Mouse (Mus musculus): Measurements from ENCODE around the gene Lrrc43. TPM values are rescaled to one million over a fixed set of nuclear protein-coding genes. Genes with fewer than 3 reads are reported as not detected.

The Lrrc43 gene
- polyA plus RNA-seq, 1 experiment from 2014 or later, result not detected

GRCm38 (mm10) chr5:123461420-123461819 is 27.7 kb upstream of the Lrrc43 start:
- 55% methylated on average over 5 of the region's 5 CpGs for WGBS
- no peaks in the 10 kb centered on the region for H3K36me3 ChIP-seq (replicated peaks; ENCODE audit: control insufficient read depth, insufficient read depth, low read depth, low read length)
- H3K4me3 ChIP-seq (ENCODE audit: low read depth, low read length), result no peak overlapping the region
- H3K27ac ChIP-seq (replicated peaks; ENCODE audit: low read depth, low read length), result no peak overlapping the region
- ATAC-seq (replicated peaks; ENCODE audit: insufficient number of reproducible peaks, low FRiP score, low TSS enrichment, low read depth), result no peak
- DNase-seq (ENCODE audit: low spot score), result no peak
- H3K4me2 ChIP-seq (ENCODE audit: low read depth, low read length), result no peak overlapping the region
- no peaks in the 10 kb centered on the region for H3K9me3 ChIP-seq (replicated peaks; ENCODE audit: control insufficient read depth, low read length)
- no peaks in the 10 kb centered on the region for H3K4me1 ChIP-seq (ENCODE audit: control insufficient read depth, insufficient read depth, low read length)
- no peak overlapping the region for H3K9ac ChIP-seq (replicated peaks; ENCODE audit: low read length)
- H3K27me3 ChIP-seq (ENCODE audit: control insufficient read depth, insufficient read depth, low read length), result no peaks in the 10 kb centered on the region

- no peak overlapping the region for H3K4me3 ChIP-seq (ENCODE audit: low read depth, low read length)
- no peak for DNase-seq (ENCODE audit: low spot score)
- WGBS, result 87% methylated on average over 1 of the region's 1 CpGs
- no peak overlapping the region for H3K4me2 ChIP-seq (ENCODE audit: low read depth, low read length)
- no peaks in the 10 kb centered on the region for H3K4me1 ChIP-seq (ENCODE audit: control insufficient read depth, insufficient read depth, low read length)
- H3K27ac ChIP-seq (replicated peaks; ENCODE audit: low read depth, low read length), result no peak overlapping the region
- H3K36me3 ChIP-seq (replicated peaks; ENCODE audit: control insufficient read depth, insufficient read depth, low read depth, low read length), result no peaks in the 10 kb centered on the region
- H3K27me3 ChIP-seq (ENCODE audit: control insufficient read depth, insufficient read depth, low read length), result no peaks in the 10 kb centered on the region
- H3K9ac ChIP-seq (replicated peaks; ENCODE audit: low read length), result no peak overlapping the region
- no peaks in the 10 kb centered on the region for H3K9me3 ChIP-seq (replicated peaks; ENCODE audit: control insufficient read depth, low read length)
- ATAC-seq (replicated peaks; ENCODE audit: insufficient number of reproducible peaks, low FRiP score, low TSS enrichment, low read depth), result no peak
Measured at GRCm38 (mm10) chr5:123464638-123465037, 24.5 kb upstream of the Lrrc43 start.

- ATAC-seq (replicated peaks; ENCODE audit: insufficient number of reproducible peaks, low FRiP score, low TSS enrichment, low read depth) (no peak), DNase-seq (ENCODE audit: low spot score) (peak; percentile 4)
- H3K4me3 ChIP-seq (ENCODE audit: low read depth, low read length), result no peak overlapping the region
- no peaks in the 10 kb centered on the region for H3K36me3 ChIP-seq (replicated peaks; ENCODE audit: control insufficient read depth, insufficient read depth, low read depth, low read length)
- no peak overlapping the region for H3K9ac ChIP-seq (replicated peaks; ENCODE audit: low read length)
- no peak overlapping the region; the same call in 1 of the 2 replicates for H3K27ac ChIP-seq (replicated peaks; ENCODE audit: low read depth, low read length)
- no peak overlapping the region for H3K4me2 ChIP-seq (ENCODE audit: low read depth, low read length)
- H3K4me1 ChIP-seq (ENCODE audit: control insufficient read depth, insufficient read depth, low read length), result no peaks in the 10 kb centered on the region
- H3K27me3 ChIP-seq (ENCODE audit: control insufficient read depth, insufficient read depth, low read length), result no peaks in the 10 kb centered on the region
- no peaks in the 10 kb centered on the region for H3K9me3 ChIP-seq (replicated peaks; ENCODE audit: control insufficient read depth, low read length)
- 56% methylated on average over 10 of the region's 10 CpGs for WGBS
Measured at GRCm38 (mm10) chr5:123470784-123471400, 18.2 kb upstream of the Lrrc43 start.

GRCm38 (mm10) chr5:123473817-123474216 is 15.3 kb upstream of the Lrrc43 start:
- Histone ChIP-seq H3K9ac (replicated peaks; ENCODE audit: low read length) (no peak overlapping the region), H3K4me1 (ENCODE audit: control insufficient read depth, insufficient read depth, low read length) (no peaks in the 10 kb centered on the region), H3K36me3 (replicated peaks; ENCODE audit: control insufficient read depth, insufficient read depth, low read depth, low read length) (no peaks in the 10 kb centered on the region), H3K27ac (replicated peaks; ENCODE audit: low read depth, low read length) (no peak overlapping the region), H3K4me2 (ENCODE audit: low read depth, low read length) (no peak overlapping the region), H3K4me3 (ENCODE audit: low read depth, low read length) (no peak overlapping the region), H3K9me3 (replicated peaks; ENCODE audit: control insufficient read depth, low read length) (no peaks in the 10 kb centered on the region), H3K27me3 (ENCODE audit: control insufficient read depth, insufficient read depth, low read length) (no peaks in the 10 kb centered on the region)
- DNase-seq (ENCODE audit: low spot score), result no peak
- ATAC-seq (replicated peaks; ENCODE audit: insufficient number of reproducible peaks, low FRiP score, low TSS enrichment, low read depth), result no peak
- WGBS, result 89% methylated on average over 5 of the region's 5 CpGs

- no peak overlapping the region for H3K4me3 ChIP-seq (ENCODE audit: low read depth, low read length)
- H3K4me2 ChIP-seq (ENCODE audit: low read depth, low read length), result no peak overlapping the region
- H3K27me3 ChIP-seq (ENCODE audit: control insufficient read depth, insufficient read depth, low read length), result no peaks in the 10 kb centered on the region
- no peak overlapping the region for H3K27ac ChIP-seq (replicated peaks; ENCODE audit: low read depth, low read length)
- ATAC-seq (replicated peaks; ENCODE audit: insufficient number of reproducible peaks, low FRiP score, low TSS enrichment, low read depth), result no peak
- H3K9ac ChIP-seq (replicated peaks; ENCODE audit: low read length), result no peak overlapping the region
- no peak for DNase-seq (ENCODE audit: low spot score)
- 87% methylated on average over 11 of the region's 11 CpGs for WGBS
- no peaks in the 10 kb centered on the region; the same call in none of the 2 replicates for H3K4me1 ChIP-seq (ENCODE audit: control insufficient read depth, insufficient read depth, low read length)
- H3K9me3 ChIP-seq (replicated peaks; ENCODE audit: control insufficient read depth, low read length), result no peaks in the 10 kb centered on the region
- no peaks in the 10 kb centered on the region for H3K36me3 ChIP-seq (replicated peaks; ENCODE audit: control insufficient read depth, insufficient read depth, low read depth, low read length)
Measured at GRCm38 (mm10) chr5:123487659-123488395, 1.3 kb upstream of the Lrrc43 start.

- Histone ChIP-seq H3K27ac (replicated peaks; ENCODE audit: low read depth, low read length) (no peak overlapping the region), H3K4me2 (ENCODE audit: low read depth, low read length) (no peak overlapping the region), H3K4me3 (ENCODE audit: low read depth, low read length) (no peak overlapping the region), H3K9ac (replicated peaks; ENCODE audit: low read length) (no peak overlapping the region), H3K4me1 (ENCODE audit: control insufficient read depth, insufficient read depth, low read length) (no peaks in the 10 kb centered on the region; the same call in none of the 2 replicates), H3K36me3 (replicated peaks; ENCODE audit: control insufficient read depth, insufficient read depth, low read depth, low read length) (no peaks in the 10 kb centered on the region), H3K9me3 (replicated peaks; ENCODE audit: control insufficient read depth, low read length) (no peaks in the 10 kb centered on the region), H3K27me3 (ENCODE audit: control insufficient read depth, insufficient read depth, low read length) (no peaks in the 10 kb centered on the region)
- DNase-seq (ENCODE audit: low spot score), result no peak
- no peak for ATAC-seq (replicated peaks; ENCODE audit: insufficient number of reproducible peaks, low FRiP score, low TSS enrichment, low read depth)
- WGBS, result 29% methylated on average over 9 of the region's 9 CpGs
Measured at GRCm38 (mm10) chr5:123489935-123490334, 830 bp downstream of the Lrrc43 start.

GRCm38 (mm10) chr5:123499717-123500116 is 10.6 kb downstream of the Lrrc43 start:
- 43% methylated on average over 4 of the region's 4 CpGs for WGBS
- DNase-seq (ENCODE audit: low spot score) (peak; percentile 22), ATAC-seq (replicated peaks; ENCODE audit: insufficient number of reproducible peaks, low FRiP score, low TSS enrichment, low read depth) (no peak)
- Histone ChIP-seq H3K4me2 (ENCODE audit: low read depth, low read length) (no peak overlapping the region), H3K27me3 (ENCODE audit: control insufficient read depth, insufficient read depth, low read length) (no peaks in the 10 kb centered on the region), H3K36me3 (replicated peaks; ENCODE audit: control insufficient read depth, insufficient read depth, low read depth, low read length) (no peaks in the 10 kb centered on the region), H3K9ac (replicated peaks; ENCODE audit: low read length) (0 out of 2 replicates have a peak overlapping the region, but pooled peaks have one; percentile 4), H3K9me3 (replicated peaks; ENCODE audit: control insufficient read depth, low read length) (no peaks in the 10 kb centered on the region), H3K4me3 (ENCODE audit: low read depth, low read length) (no peak overlapping the region), H3K27ac (replicated peaks; ENCODE audit: low read depth, low read length) (no peak overlapping the region), H3K4me1 (ENCODE audit: control insufficient read depth, insufficient read depth, low read length) (peaks cover 4% of the 10 kb centered on the region; the same call in 1 of the 2 replicates)

GRCm38 (mm10) chr5:123501973-123502372 is 12.9 kb downstream of the Lrrc43 start:
- Histone ChIP-seq H3K9ac (replicated peaks; ENCODE audit: low read length) (no peak overlapping the region), H3K36me3 (replicated peaks; ENCODE audit: control insufficient read depth, insufficient read depth, low read depth, low read length) (no peaks in the 10 kb centered on the region), H3K4me3 (ENCODE audit: low read depth, low read length) (no peak overlapping the region), H3K4me1 (ENCODE audit: control insufficient read depth, insufficient read depth, low read length) (peaks cover 4% of the 10 kb centered on the region; the same call in 1 of the 2 replicates), H3K4me2 (ENCODE audit: low read depth, low read length) (no peak overlapping the region), H3K27ac (replicated peaks; ENCODE audit: low read depth, low read length) (no peak overlapping the region), H3K27me3 (ENCODE audit: control insufficient read depth, insufficient read depth, low read length) (no peaks in the 10 kb centered on the region), H3K9me3 (replicated peaks; ENCODE audit: control insufficient read depth, low read length) (no peaks in the 10 kb centered on the region)
- 70% methylated on average over 3 of the region's 4 CpGs for WGBS
- DNase-seq (ENCODE audit: low spot score), result no peak
- no peak for ATAC-seq (replicated peaks; ENCODE audit: insufficient number of reproducible peaks, low FRiP score, low TSS enrichment, low read depth)

Measured in embryonic facial prominence, embryonic 11.5 days (tissue).